Mouse (Mus musculus) liver, postnatal 0 days (tissue): ENCODE results near the gene Vti1b.

ENCODE experiments used
- CTCF ChIP-seq: sonication (generic); IDR thresholded peaks from 2 replicates; pipeline ENCODE4 v1.5.1; 2016; ENCODE audit warnings: antibody characterized with exemption, low read depth
- EP300 ChIP-seq: IDR thresholded peaks from 2 replicates; pipeline ENCODE4 v1.6.1; 2016; ENCODE audit warnings: antibody characterized with exemption, low read depth, mild to moderate bottlenecking

GRCm38 (mm10) chr12:79138999-79139398, 33.5 kb downstream of the Vti1b start:
- TF ChIP-seq CTCF (no peak), EP300 (no peak)
